Mouse (Mus musculus): ENCODE measurements around the gene Hoxd9. TPM values are rescaled to one million over a fixed set of nuclear protein-coding genes. Genes with fewer than 3 reads are reported as not detected.

The Hoxd9 gene
- total RNA-seq, 2 experiments from 2014 or later, result not detected

DNA sequence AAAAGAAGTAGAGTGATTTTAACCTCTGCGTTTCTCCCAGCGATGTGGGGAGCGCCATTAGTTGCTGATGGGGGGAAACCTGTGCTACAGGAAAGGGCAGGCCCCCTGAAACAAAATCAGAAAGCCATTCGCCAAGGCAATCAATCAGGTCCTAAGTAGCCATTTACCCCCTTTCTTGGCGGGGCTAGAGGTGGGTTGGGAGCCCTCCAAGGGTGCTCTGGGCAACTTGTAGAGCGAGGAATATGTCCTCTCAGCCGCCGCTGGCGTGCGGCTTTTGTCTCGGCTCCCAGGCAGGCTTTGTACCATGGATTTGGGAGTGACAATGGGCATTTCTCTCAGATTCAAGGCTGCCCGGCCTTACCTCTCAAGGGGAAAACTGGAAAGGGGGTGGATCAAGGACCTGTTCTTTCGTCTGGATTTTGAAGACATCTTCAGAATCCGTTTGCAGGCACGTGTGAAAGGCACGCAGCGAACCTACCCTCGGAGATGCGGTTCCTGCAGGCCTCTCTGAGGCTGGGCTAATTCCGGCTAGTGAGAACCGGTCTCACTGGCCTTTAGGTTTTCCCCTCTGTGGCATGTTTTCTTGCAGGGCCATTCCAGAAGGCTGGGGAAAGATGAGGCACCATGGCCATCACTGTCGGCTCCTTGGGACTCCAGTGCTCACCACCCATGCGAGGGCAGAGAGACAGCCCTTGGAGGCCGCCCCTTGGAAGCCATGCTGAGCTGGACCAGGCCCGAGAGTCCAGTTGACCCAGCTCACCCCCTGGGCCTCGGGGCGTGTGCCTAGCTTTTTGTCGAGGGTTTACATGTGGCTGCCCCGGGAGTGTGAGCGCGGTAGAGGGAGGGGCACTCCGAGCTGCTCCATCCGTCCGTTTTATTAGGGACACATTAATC is 838 bp upstream of the Hoxd9 start:
- no peak for DNase-seq (ENCODE audit: low spot score in 2 of 2)

DNA sequence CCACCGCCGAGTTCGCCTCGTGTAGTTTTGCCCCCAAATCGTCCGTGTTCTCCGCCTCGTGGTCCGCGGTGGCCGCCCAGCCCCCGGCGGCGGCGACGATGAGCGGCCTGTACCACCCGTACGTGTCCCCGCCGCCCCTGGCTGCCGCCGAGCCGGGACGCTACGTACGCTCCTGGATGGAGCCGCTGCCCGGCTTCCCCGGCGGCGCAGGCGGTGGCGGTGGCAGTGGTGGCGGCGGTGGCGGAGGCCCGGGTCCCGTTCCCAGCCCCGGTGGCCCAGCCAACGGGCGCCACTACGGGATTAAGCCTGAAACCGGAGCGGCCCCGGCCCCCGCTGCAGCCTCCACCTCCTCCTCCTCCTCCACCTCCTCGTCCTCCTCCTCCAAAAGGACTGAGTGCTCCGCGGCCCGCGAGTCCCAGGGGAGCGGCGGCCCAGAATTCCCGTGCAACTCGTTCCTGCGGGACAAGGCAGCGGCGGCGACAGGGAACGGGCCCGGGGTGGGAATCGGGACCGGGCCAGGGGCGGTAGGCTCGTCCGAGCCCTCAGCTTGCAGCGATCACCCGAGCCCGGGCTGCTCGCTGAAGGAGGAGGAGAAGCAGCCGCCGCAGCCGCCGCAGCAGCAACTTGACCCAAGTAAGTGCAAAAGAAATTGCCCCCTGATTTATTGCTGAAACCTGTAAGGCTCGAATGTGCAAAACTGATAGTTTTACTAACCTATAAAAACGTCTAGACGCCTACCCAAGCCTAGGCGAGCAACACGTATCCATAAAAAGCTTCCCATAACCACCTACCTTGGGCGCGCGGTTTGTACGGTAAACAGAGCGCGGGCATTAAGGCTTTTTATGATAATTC is 900 bp downstream of the Hoxd9 start:
- DNase-seq (ENCODE audit: low spot score in 2 of 2), result no peak

DNA sequence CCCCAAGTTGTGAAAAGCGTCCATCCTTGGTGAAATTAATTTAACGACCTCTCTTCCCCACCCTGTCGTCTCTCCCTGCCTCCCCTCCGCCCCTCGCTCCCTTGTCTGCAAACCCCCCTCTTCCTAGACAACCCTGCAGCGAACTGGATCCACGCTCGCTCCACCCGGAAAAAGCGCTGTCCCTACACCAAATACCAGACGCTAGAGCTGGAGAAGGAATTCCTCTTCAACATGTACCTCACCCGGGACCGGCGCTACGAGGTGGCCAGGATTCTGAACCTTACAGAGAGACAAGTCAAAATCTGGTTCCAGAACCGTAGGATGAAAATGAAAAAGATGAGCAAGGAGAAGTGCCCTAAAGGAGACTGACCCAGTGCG is 1.5 kb downstream of the Hoxd9 start:
- DNase-seq (ENCODE audit: low spot score in 2 of 2), result no peak

- DNase-seq (ENCODE audit: low spot score in 2 of 2), result no peak
Observed at GRCm38 (mm10) chr2:74699664-74700545, 2.4 kb downstream of the Hoxd9 start.

GRCm38 (mm10) chr2:74700546-74701112 is 3.1 kb downstream of the Hoxd9 start:
- no peak for DNase-seq (ENCODE audit: low spot score in 2 of 2)

GRCm38 (mm10) chr2:74701949-74702819 is 4.7 kb downstream of the Hoxd9 start:
- DNase-seq (ENCODE audit: low spot score in 2 of 2), result peak; percentile 72 to 86

DNA sequence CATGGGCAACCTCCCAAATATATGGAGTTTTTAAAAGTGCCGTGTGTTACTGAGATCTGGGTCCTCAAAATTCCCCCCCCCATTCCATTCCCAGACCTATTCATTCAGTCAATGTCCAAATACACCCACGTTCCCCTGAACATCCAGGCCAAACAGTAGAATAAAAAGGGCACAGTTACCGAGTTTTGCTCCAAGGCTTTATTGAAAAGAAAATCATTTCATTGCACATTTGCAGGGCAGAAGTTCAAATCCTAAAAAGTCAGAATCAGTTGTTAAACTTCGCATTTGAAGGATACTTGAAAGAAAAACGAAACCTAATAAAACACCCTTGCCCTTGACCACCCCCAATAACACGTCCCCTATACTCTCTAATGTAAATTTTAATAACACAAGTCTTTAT is 5.3 kb downstream of the Hoxd9 start:
- no peak for DNase-seq (ENCODE audit: low spot score in 2 of 2)

- DNase-seq (ENCODE audit: low spot score in 2 of 2), result no peak
Observed at GRCm38 (mm10) chr2:74703317-74703716, 5.8 kb downstream of the Hoxd9 start.

DNA sequence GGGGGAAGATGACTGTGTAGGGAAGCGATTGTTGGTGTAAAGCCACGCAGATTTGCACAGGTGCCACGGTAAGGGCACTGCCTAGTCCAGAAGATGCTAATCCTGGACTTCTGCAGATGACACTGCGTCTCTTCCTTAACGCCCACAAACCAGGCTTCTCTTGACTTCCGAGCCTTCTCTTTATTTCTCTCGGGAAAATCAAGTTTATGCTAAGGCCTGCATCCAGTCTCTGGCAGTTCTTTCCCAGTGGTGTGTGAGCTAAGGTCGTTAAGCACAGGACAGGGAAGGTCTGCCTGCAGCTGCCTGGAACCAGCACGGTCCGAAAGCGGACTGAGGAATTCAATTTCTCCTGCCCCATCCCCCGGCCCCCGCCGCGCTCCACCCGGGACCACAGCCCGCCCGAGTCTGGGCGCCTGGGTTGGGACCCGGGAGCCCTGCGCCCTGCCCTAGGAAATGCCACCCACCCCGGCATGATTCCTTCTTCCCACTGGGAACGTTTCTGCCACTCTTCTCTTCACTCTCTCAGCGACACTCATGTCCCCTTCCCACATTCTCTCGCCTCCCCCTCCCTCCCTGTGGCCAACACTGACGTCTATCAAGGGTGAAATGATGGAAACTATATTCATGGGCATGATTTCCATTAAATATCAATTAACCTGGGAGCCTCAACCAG is 6.3 kb downstream of the Hoxd9 start:
- DNase-seq (ENCODE audit: low spot score in 2 of 2), result no peak

DNA sequence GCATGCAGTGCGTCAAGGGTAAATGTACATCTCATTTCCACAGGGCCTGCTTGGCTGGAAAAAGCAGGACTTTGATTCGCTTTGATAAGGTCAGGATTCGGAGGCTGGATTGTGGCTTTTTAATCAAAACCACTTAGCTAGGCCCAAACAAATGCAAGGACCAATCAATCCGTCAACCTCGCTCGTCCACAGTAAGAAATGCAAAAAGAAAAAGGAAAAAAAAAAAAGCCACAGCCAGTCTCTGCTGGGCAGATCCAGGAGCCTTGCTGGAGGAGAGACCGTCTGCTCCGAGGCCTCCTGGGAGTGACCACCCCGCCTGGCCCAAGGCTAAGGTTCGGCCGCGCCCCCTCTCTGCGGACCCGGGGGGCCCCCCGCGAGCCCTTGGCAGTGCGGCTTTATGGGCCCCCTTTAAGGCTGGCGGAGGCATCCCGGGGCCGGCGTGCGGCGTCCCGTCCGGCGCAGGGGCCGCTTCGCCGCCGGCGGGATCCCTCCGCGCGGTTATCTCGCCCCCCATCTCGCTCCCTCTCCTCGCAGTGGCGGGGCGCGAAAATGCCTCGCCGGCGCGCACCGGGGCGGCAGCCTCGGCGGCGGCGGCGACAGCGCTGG is 7.0 kb downstream of the Hoxd9 start, which contains the start of gene Hoxd8:
TSS of gene Hoxd8 (plus strand) at position 223 of the 606 bp plus-strand sequence.
- DNase-seq (ENCODE audit: low spot score in 2 of 2), result no peak

DNA sequence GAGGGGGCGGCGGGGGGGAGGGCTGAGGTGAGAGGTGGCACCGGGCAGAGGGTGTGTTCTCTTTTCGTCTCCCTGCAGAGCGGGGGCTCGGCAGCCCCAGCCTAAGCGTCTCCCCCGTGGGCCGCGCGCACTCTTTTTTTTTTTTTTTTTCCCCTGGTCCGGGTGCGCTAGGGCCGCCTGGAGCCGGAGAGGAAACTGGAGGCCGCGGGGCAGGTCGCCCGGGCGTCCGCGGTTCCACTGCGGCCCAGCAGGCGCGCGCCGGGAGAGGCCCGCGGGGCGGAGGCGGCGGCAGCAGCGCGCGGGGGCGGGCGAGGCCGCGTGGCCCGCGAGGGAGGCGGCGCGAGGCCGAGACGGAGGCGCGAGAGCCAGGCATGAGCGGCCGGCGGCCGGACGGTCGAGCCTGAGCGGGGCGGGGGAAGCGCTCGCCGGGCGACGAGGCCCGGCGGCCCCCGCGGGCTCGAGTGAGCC is 7.5 kb downstream of the Hoxd9 start:
- no peak for DNase-seq (ENCODE audit: low spot score in 2 of 2)

- no peak for DNase-seq (ENCODE audit: low spot score in 2 of 2)
Observed at GRCm38 (mm10) chr2:74705467-74706089, 8.1 kb downstream of the Hoxd9 start.

- DNase-seq (ENCODE audit: low spot score in 2 of 2), result no peak
Observed at GRCm38 (mm10) chr2:74706393-74706960, 8.9 kb downstream of the Hoxd9 start.

DNA sequence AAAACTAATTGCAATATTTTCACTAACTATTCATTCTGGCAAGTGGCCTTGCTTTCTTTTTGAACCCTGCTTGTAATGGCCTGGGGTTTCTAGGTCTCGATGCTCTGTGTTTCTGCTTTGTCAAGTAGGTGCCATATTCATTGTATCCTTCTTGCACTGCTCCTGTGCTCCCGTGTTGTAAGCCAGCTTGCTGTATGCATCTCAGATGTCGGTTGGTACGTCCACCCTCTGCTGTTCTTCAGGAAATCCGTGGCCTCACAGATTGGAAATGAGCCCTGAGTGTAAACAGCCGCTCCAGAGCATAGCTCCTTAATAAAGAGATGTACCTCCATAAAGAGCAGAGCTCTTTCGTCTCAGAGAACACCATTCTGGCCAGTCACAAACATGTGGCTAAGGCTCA is 10.1 kb downstream of the Hoxd9 start:
- DNase-seq (ENCODE audit: low spot score in 2 of 2), result no peak

- no peak for DNase-seq (ENCODE audit: low spot score in 2 of 2)
Observed at GRCm38 (mm10) chr2:74708676-74709075, 11.1 kb downstream of the Hoxd9 start.

GRCm38 (mm10) chr2:74709465-74710419 is 12.2 kb downstream of the Hoxd9 start:
- DNase-seq (ENCODE audit: low spot score in 2 of 2), result no peak

All from layer of hippocampus, postnatal 14 days (tissue).